Mouse (Mus musculus) embryo, embryonic 9.5 days (tissue): Measurements from ENCODE around the gene Cpa5.

Source experiments
- DNase-seq: peaks from one replicate; pipeline ENCODE4 v3.0.0-alpha.2; 2017; ENCODE audit errors: extremely low spot score

Gene Cpa5

DNA sequence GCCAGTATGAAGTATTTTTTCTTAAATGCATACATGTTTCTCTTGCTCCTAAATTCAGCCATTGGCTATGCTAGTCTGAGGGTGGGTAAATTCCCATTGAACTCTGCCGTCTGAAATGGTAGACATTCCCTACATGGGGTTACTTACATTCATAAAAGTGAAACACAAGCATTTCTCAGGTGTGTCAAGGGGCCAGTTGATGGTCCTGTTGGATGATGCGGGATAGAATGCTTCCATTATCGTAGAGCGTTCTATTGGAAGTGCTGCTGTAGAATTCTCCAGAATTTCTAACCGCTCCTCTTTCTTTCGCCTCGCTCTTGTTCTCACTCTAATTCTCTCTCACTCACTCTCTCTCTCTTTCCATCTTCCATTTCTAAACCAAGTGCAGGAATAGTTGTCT lies at the start of gene Cpa5:
TSS of gene Cpa5 (plus strand) at position 301 of the 400 bp plus-strand sequence.
- no peak for DNase-seq

DNA sequence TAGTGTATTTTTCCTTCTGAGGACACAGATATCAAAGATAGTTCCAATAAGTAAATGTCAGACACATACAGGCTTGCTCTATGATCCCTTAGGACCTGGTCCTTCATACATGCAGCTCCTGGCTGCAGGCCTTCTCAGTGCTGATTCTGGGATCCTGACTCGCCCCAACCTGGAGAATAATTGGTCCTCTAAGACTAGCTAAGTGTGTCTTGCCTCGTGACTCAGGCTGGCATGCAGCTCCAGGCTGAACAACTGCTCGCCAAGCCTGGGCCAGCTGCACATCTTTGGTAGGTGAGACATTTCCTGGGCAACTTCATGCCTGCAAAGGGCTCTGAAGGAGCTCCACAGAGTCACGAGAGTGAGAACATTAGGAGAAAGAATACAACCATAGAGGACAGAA lies 48.7 kb upstream of the Cpa5 start:
- DNase-seq: no peak

DNA sequence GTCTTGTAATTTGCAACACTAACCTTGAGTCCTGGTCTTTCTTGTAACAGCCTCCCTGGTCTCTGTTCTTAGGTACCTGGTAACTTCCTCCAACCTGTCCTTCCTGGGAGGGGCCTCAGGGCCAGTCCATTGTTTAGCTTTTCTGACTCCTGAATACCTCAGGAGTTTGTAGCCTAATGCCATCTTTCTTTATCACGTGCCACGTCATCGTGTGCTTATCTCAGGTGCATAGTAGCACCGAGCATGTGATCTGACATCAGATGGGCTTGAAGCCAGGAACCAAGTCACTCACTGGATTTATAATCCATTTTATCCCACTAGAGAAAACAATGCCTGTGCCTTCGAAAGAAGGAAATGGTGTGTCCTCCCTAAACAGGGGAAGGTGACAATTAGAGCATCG lies 47.2 kb upstream of the Cpa5 start:
- no peak for DNase-seq

DNA sequence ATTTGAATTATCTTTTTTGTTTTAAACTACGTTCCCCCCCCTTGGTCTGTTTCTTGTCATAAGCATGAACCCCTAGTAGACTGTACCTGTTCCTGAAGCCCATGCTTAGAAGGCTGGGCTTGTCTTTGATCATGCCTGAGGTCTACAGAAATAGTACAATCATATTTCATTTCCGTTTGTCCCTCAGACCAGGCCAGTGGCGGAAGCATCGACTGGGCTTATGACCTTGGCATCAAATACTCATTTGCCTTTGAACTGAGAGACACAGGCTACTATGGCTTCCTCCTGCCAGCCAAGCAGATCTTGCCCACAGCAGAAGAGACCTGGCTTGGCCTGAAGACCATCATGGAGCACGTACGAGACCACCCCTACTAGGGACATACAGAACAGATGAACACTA lies 46.8 kb upstream of the Cpa5 start:
- DNase-seq: no peak

DNA sequence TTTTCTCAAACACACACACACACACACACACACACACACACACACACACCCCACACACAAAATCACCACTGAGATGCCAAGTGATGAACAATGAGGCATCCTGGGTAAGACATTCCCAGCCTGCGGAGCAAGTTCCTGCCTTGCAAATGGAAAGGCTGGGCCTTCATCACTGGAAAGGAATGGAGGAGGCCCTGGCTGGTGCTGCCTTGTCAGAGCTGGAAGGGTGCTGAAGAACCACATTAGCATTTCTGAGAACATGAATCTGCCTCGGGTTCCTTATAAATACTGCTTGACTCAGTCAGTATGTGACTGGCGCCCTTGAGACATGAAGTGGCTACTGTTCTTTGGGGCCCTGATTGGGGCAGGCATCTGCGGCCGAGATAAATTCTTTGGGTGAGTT lies 42.7 kb upstream of the Cpa5 start, which contains the start of gene Cpa4:
TSS of gene Cpa4 (plus strand) at position 301 of the 400 bp plus-strand sequence.
- no peak for DNase-seq

DNA sequence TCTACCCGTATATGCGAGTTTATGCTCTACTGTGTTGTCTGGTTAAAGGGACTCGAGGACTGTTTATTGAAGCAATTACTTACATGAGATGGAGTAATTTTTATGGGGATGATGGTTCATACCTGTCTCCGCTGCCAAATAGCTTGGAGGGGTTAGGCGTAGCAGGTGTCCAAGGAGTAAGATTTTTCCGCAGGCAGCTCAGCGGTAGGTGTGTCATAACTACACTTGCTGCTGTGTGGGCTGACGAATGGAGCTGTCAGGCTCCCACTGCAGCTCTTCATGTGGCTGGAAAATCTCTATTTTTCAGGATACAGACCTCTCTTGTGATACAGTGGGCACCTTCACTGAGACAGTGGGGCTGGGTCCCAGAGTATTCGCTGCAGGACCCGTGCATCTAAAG lies 41.5 kb upstream of the Cpa5 start:
- no peak for DNase-seq

DNA sequence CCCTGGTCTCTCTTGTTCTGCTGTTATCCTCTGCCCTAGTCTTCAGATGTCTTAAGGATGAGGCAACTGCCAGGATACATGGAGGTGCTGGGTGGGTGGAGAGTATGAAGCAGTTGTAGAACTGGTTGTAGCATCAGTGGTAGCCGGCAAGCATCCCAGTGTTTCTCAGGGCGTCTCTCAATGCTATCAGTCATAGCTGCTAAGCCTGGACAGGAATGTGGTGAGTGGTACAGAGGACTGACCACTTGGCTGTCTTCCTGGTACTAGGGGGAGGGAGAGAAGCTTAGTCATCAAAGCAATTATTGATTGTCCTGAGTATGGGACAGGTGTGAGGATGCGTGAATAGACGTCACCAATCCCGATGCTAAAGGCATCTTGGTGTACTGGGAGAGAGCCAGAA lies 40.8 kb upstream of the Cpa5 start:
- DNase-seq: no peak

DNA sequence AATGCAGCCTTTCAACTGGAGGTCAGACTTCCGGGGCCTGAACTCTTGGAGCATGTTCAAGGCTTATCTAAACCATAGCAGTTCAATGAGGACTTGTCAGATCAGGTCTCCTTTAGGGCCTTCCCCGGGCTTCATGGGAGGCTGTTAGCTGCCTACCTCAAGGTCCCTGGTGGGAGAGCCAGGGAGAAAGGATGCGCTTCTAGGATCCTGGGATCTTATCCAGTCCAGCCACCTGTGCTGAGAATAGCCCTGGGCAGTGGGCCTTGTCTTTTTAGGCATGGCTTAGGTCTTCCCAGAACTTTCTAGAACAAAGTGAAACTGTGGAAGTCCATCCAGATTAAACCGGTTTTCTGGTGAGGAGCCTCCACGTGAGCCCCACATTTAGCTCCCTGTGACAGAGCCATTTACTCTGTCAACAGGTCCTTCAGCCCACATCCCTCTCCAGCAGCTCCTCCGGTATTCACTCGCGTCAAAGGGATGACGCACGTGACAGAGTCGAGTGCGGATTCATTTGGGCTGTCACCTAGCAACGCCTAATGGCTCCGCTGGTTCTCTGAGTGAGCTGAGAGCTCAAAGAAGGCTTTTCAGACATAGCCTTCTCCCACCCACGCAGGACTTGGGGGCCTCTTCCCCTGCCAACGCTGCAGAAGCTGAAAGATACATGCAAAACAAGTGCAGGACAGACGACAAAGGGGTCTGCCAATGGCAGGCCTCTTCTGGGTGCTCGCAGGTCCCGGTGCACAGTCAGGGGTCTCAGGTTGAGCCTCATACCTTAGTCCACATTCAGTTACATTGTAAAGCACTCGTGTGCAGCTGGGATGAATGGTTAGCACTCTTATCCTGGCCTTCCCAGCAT lies 38.1 kb upstream of the Cpa5 start:
- DNase-seq: no peak

DNA sequence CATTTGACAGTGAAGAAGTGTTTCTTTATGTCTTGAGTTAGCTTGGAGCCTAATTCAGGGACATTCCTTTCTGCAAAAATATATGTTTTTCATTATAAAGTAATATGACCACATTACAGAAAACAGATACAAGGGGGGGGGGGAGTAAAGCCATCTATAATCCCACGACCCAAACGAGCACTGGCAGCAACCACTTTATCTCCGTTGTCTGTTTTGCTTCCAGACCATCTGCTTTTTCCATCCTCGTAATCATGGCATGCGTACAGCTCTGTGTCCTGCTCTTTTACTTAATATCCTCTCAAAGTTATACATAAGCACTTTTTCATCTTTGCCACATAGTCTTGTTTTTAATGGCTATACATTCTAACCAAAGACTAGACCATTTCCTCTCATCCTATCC lies 37.4 kb upstream of the Cpa5 start:
- DNase-seq: no peak

DNA sequence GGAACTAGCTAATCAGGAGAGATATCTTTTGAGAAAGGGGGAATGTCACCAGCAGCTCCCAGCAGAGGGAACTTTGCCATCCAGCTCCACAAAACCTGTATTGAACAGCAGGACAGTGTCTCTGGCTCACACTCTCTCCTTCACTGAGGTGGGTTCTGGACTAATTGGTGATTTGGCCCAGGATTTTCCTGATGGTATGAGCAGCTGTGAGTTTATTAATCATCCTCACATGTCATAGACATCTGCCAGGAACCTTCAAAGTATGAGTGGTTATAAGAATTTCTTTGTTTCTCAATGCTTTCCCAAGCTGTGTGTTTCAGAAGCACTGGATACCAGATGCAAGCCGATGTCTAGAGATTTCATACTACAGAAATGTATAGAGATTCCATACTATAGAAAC lies 35.9 kb upstream of the Cpa5 start:
- no peak for DNase-seq

DNA sequence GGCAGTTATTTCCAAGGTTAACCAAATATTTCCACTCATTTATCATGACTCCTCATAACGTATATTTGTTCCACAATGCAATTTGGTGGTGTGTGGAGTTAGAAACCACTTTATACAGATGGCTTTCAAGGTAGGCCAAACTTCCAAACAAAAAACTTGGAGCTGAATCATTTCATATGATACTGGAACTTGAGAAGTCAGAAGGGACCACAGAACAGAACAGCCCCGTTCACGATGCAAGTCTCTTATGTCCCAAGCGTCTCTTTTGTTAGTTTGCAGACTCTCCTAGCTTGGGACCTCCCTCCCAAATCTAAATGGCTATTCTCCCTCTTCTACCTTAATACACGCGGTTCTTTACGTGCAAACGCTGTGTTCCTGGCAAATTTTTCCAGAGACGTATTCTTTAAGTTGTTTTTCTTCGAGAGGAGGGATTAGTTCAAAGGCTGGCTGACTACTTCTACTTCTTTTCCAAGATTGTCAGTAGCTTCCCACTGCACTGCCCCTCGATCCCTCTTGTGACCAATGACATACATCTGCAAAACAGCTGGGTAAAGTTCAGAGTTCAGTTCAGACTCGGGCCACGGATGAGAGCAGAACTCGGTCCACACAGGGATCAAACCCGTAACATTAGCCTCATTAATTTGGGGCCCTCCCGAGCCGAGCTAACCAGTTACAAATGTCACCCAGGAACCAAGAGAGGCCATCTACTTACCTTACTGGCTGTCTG lies 34.2 kb upstream of the Cpa5 start:
- no peak for DNase-seq

DNA sequence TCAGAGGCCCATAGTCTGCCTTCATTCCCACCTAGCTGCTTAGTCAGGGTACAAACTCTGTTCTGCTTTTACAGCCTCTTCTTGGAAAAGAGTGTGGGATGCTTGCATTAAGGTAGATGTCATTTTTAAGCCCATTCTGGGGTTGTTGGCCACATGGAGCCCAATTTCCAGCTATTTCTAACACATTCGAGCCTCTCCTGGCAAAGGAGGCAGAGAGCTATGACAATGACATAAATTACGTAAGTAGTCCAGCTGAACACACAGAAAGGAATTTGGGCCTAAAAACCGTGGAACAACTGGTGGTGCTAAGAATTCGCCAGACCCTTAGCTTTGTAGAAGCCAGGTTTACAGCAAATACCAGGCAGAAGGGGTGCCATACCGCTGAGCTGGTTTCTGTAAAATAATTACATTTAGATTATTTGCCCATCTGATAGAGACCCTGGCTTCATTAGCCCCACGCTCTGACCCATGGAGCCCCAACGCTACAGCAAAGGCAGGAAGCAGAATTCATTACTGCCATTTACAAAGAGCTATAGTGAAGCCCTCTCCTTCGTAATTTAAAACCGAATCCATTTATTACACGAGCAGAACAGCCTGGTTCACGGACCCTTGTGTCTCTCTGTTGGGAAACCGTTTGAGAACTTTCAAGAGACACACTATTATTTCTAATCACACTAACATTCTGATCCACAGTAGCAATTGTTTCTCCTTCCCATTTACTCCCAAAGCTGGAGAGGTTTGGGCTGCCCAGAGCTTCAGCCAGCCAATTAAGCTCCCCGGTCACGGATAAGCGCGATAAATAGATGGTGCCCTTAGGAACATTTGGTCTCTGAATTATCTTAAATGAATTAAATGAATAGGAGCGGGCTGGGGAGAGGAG lies 30.6 kb upstream of the Cpa5 start:
- no peak for DNase-seq

DNA sequence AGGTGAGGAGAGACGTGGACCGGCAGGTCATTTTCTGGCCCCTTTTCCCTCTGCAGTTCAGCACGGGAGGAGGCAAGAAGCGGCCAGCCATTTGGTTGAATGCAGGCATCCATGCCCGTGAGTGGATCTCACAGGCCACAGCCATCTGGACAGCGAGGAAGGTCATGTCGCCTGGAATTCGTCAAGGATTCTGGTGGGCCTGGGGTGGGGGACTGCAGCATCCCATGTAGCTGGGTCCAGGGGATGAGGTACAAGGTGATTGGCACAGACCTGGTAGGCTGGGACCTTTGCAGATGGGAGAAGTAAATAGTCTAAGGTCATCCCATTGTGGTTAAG lies 30.0 kb upstream of the Cpa5 start:
- no peak for DNase-seq

DNA sequence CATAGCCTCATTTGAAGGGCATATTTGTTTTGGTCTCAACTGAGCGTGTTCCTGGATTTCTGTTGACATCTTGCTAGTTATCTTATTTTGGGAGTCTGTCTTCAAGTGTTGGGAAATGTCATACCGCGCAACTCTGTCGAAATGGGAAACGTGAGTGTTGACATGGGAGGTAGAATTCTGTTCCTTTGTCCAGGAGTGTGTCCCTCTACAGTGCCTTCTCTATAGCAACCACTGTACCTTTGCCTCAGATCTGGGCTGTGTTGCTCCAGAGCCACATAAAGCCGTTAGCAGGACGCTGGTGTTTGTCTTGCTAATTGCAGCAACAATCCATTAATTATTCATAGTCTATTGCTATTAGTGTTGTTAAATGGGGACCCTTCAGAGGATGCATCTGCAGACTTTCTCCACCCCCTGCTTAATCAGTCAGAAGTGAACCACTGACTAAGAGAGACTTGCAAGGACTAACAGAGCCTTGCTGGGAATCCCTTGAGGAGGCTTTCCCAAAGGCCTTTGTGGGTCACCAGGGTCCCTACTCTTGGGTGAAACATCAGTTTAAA lies 23.8 kb upstream of the Cpa5 start:
- DNase-seq: no peak

DNA sequence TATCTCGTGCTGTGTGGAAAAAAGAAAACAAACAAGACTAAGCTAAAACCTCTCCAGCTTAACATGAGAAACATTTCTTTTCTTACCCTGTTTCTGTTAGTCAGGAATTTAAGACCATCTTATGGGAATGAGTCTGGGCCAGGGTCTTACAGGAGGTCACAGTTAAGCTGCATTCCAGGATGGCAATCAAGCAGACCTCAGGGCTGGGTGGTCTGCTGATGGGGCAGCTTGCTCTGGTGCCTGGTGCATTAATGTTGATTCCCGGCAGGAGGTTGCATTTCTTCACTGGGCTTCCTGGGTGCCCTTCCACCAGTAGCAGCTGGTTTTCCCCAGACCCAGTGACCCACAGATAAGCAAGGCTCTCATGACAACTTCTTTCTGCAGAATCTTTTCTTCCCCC lies 21.0 kb upstream of the Cpa5 start:
- DNase-seq: peak; percentile 44

DNA sequence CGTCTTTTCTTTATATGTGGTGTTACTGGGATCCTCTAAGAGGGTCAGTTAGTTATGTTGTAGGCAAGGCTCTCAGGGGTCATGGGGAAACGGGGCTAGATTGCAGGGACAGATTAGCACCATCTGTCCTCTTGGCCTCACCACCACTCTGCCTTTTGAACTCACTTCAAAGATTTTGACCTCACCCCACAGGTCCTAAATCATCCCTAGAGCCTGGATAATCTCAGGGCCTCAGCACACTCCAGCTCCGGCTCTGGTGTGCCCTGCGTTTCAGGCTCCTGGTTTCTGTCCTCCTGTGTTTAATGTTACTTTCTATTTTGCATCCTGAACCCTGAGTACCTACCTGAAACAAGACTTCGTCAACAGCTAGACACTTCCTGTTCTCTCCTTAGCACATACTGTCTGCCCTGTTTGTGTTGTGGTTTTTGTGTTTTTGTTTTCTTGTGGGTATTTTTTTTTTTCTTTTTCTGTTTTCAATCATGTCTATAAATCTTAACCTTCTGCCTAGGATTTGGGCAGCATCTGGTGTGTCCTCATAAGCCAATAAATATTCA lies 18.9 kb upstream of the Cpa5 start:
- peak; percentile 47 for DNase-seq

DNA sequence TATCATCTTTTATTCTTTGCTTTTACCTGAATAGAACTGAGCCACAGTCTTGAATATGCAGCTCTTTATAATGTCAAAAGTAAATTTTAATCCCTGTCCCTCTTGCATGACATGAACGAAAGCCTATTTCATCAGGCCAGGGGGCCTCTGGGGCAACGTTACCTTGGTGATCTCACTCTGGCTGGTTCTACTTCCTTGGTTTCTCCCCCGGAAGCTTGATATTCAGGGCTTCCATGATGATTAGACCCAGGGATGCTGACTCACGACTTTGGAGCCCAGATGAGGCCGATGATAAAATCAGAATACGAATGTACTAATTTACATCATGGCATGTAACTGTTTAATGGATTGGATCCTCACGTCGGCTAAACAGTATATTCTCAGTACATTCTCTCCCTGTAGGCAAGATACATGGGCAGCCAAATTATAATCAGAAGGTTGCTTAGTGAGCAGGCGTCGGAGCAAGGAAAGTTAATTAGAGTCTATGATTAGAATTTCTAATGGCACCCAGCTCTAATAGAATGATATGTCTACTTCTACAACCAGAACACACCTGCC lies 18.3 kb upstream of the Cpa5 start:
- DNase-seq: no peak

DNA sequence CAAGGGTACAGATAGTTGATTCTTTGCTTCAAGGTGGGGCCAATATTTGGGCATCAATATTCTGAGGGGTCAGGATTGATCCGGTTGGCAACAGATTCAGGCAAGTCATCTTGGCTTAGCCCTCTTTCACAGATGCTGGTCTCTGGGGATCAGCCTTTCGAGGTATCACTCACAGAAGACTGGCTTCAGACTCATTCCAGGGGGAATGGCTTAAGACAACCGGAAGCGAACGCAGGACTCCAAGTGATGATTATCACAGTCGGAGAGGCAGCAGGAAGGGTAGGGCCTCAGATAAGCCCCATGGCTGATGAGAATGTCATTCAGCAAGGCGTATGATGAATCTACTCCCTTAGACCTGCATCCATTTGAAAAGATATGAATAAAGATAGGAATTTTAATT lies 16.4 kb upstream of the Cpa5 start:
- DNase-seq: no peak

DNA sequence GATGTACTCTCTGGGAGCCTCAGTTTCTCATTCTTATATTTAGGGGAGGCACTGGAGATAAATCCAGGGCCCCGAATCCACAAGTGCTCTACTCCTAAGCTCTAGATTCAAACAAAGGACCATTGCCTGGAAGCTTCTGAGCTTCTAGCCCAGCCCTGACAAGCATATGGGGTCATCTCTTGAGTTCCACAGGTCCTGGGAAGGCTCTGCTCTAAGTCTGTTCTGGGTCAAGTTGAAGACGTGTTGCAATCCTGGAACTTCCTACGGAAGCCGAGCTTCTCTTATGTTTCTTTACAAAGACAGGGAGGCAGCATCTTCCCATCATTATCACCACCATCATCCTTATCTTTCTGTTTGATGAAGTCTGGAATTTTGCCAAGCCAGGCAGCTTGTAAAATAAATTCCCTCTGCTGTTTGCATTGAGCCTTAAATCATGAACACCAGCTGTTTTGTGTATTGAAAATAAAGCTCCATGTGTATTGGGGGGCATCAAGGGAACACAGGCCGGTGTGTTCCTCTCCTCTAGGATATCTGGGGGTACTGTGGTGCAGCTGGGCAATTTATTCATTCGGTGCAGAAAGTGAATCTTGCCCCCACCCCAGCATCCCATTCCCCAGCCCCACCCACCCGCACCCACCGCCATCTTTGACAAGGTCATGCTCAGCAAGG lies 14.4 kb upstream of the Cpa5 start:
- no peak for DNase-seq

DNA sequence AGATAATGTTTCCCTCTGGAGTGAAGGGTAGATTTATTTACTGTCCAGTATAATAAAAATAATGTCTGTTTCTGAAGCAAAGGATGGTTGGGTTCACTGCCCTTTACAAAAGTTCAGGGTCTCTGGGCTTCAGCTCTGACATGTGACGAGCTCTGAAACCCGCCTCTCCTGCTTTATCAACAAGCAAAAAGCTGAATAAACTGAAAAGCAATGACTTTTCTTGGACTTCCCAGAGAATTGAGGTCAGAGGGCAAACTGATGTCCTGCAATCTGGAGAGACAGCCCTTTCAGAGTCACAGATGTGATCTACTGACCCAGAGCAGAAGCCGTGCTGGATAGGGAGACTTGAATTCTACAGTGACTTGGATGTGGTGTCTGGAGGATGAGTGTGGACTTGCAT lies 10.8 kb upstream of the Cpa5 start:
- DNase-seq: peak; percentile 51

DNA sequence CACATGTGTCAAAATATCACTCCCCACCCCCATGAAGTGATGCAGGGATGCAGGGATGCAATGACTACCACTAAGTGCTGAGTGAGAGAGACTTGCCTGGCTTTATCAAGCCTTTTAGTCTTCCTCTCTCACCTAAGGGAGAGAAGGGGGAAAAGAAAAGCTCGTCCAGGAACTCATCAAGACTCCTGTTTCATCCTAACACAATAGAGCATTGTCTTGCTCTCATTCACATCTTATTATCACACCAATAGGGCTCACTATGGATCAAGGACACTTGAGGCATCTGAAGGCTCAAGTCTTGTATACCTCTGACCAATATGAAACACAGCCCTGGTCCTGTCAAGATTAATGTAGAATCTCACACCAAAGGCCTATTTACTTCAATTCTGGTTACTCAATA lies 9.8 kb upstream of the Cpa5 start:
- DNase-seq: no peak
